Mouse (Mus musculus): ENCODE measurements around the gene Inhba.

Gene Inhba

GRCm38 (mm10) chr13:16011372-16012242 lies at the start of gene Inhba:
Gene Inhba, plus strand, starts transcription at chr13:16011851.
- DNase-seq, result peak in 1 of 2 experiments; percentile 64

- DNase-seq, result no peak
Measured at GRCm38 (mm10) chr13:15976584-15976983, 35.1 kb upstream of the Inhba start.

GRCm38 (mm10) chr13:15979551-15979950 lies 32.1 kb upstream of the Inhba start:
- no peak for DNase-seq

- no peak for DNase-seq
Measured at GRCm38 (mm10) chr13:15982041-15982440, 29.6 kb upstream of the Inhba start.

- DNase-seq, result no peak
Measured at GRCm38 (mm10) chr13:15985761-15986160, 25.9 kb upstream of the Inhba start.

- no peak for DNase-seq
Measured at GRCm38 (mm10) chr13:15986172-15986571, 25.5 kb upstream of the Inhba start.

GRCm38 (mm10) chr13:15995314-15995713 lies 16.3 kb upstream of the Inhba start:
- no peak for DNase-seq

GRCm38 (mm10) chr13:16005517-16005916 lies 6.1 kb upstream of the Inhba start:
- peak; percentile 29 to 82 for DNase-seq

- DNase-seq, result no peak
Measured at GRCm38 (mm10) chr13:16007748-16008147, 3.9 kb upstream of the Inhba start.

GRCm38 (mm10) chr13:16008348-16008747 lies 3.3 kb upstream of the Inhba start:
- peak; percentile 2 to 27 for DNase-seq

- no peak for DNase-seq
Measured at GRCm38 (mm10) chr13:16009766-16010465, 1.7 kb upstream of the Inhba start.

- no peak for DNase-seq
Measured at GRCm38 (mm10) chr13:16010586-16010985, 1.1 kb upstream of the Inhba start.

- peak; percentile 73 to 86 for DNase-seq
Measured at GRCm38 (mm10) chr13:16012243-16012887, 714 bp downstream of the Inhba start.

- DNase-seq, result no peak
Measured at GRCm38 (mm10) chr13:16014166-16014565, 2.5 kb downstream of the Inhba start.

GRCm38 (mm10) chr13:16016506-16016905 lies 4.9 kb downstream of the Inhba start:
- DNase-seq, result no peak

GRCm38 (mm10) chr13:16017338-16017737 lies 5.7 kb downstream of the Inhba start:
- no peak for DNase-seq

- peak in 1 of 2 experiments; percentile 2 for DNase-seq
Measured at GRCm38 (mm10) chr13:16017777-16018176, 6.1 kb downstream of the Inhba start.

- no peak for DNase-seq
Measured at GRCm38 (mm10) chr13:16018807-16019510, 7.3 kb downstream of the Inhba start.

- DNase-seq, result peak; percentile 33 to 73
Measured at GRCm38 (mm10) chr13:16020659-16021058, 9.0 kb downstream of the Inhba start.

- no peak for DNase-seq
Measured at GRCm38 (mm10) chr13:16021181-16021580, 9.5 kb downstream of the Inhba start.

GRCm38 (mm10) chr13:16021849-16022248 lies 10.2 kb downstream of the Inhba start:
- DNase-seq, result no peak

- DNase-seq, result no peak
Measured at GRCm38 (mm10) chr13:16022536-16022935, 10.9 kb downstream of the Inhba start.
